Mouse (Mus musculus) liver, postnatal 0 days (tissue): ENCODE data around the gene Scn11a.

Source experiments
- CTCF ChIP-seq: sonication (generic); IDR thresholded peaks from 2 replicates; pipeline ENCODE4 v1.5.1; 2016; ENCODE audit warnings: antibody characterized with exemption, low read depth
- EP300 ChIP-seq: IDR thresholded peaks from 2 replicates; pipeline ENCODE4 v1.6.1; 2016; ENCODE audit warnings: antibody characterized with exemption, low read depth, mild to moderate bottlenecking

- no peak for TF ChIP-seq CTCF
- no peak for TF ChIP-seq EP300
Observed at GRCm38 (mm10) chr9:119854170-119854569, 28.9 kb upstream of the Scn11a start.
